Mouse (Mus musculus) ES-Bruce4 (cell line): ENCODE measurements at regions not wholly inside any gene's neighbourhood (a gene's known extent, or its start where the extent isn't known, plus 50 kb on each side); places are given as distances from the start of the nearest gene placed in this dataset.

Experiments
- H3K27ac ChIP-seq: 2 replicates; pipeline ENCODE4 v1.5.1; 2012; ENCODE audit warnings: low read length, inconsistent platforms; ENCODE audit not compliant: insufficient read depth
- H3K27me3 ChIP-seq: 2 replicates; pipeline ENCODE4 v1.6.1; 2012; ENCODE audit warnings: mild to moderate bottlenecking, low read length, inconsistent platforms; ENCODE audit not compliant: control insufficient read depth, poor library complexity, insufficient read depth, severe bottlenecking
- H3K36me3 ChIP-seq: 2 replicates; pipeline ENCODE4 v1.6.1; 2012; ENCODE audit warnings: inconsistent platforms, mild to moderate bottlenecking, low read length, moderate library complexity; ENCODE audit not compliant: control insufficient read depth, poor library complexity, insufficient read depth, severe bottlenecking
- H3K4me1 ChIP-seq: one replicate; pipeline ENCODE4 v1.8.1; 2011; ENCODE audit warnings: low read length; ENCODE audit not compliant: control insufficient read depth, insufficient read depth
- H3K4me3 ChIP-seq: 2 replicates; pipeline ENCODE4 v1.5.1; 2011; ENCODE audit warnings: low read depth, mild to moderate bottlenecking, low read length
- H3K9ac ChIP-seq: 2 replicates; pipeline ENCODE4 v1.6.1; 2012; ENCODE audit warnings: low read depth, mild to moderate bottlenecking, inconsistent platforms; ENCODE audit not compliant: poor library complexity, severe bottlenecking
- H3K9me3 ChIP-seq: replicated peaks from 2 replicates; pipeline ENCODE4 v1.6.1; 2012; ENCODE audit warnings: mild to moderate bottlenecking, low read length, inconsistent platforms; ENCODE audit not compliant: control insufficient read depth, poor library complexity, insufficient read depth, severe bottlenecking
- CTCF ChIP-seq: IDR thresholded peaks from one replicate; pipeline ENCODE4 v1.8.1; 2011; ENCODE audit warnings: low read depth, low read length
- EP300 ChIP-seq: IDR thresholded peaks from 2 replicates; pipeline ENCODE4 v1.6.1; 2011; ENCODE audit warnings: low read depth, low read length; ENCODE audit not compliant: insufficient read depth
- POLR2A ChIP-seq: IDR thresholded peaks from one replicate; pipeline ENCODE4 v1.8.1; 2011; ENCODE audit warnings: low read length; ENCODE audit not compliant: insufficient read depth

GRCm38 (mm10) chr3:66400791-66401568 lies 104.3 kb upstream of the Veph1 start:
- Histone ChIP-seq H3K4me1 (no peaks in the 10 kb centered on the region), H3K27ac (no peak overlapping the region), H3K9ac (no peak overlapping the region), H3K36me3 (no peaks in the 10 kb centered on the region), H3K27me3 (no peaks in the 10 kb centered on the region), H3K9me3 (no peaks in the 10 kb centered on the region), H3K4me3 (no peak overlapping the region)
- TF ChIP-seq EP300 (no peak), CTCF (no peak), POLR2A (no peak)

DNA sequence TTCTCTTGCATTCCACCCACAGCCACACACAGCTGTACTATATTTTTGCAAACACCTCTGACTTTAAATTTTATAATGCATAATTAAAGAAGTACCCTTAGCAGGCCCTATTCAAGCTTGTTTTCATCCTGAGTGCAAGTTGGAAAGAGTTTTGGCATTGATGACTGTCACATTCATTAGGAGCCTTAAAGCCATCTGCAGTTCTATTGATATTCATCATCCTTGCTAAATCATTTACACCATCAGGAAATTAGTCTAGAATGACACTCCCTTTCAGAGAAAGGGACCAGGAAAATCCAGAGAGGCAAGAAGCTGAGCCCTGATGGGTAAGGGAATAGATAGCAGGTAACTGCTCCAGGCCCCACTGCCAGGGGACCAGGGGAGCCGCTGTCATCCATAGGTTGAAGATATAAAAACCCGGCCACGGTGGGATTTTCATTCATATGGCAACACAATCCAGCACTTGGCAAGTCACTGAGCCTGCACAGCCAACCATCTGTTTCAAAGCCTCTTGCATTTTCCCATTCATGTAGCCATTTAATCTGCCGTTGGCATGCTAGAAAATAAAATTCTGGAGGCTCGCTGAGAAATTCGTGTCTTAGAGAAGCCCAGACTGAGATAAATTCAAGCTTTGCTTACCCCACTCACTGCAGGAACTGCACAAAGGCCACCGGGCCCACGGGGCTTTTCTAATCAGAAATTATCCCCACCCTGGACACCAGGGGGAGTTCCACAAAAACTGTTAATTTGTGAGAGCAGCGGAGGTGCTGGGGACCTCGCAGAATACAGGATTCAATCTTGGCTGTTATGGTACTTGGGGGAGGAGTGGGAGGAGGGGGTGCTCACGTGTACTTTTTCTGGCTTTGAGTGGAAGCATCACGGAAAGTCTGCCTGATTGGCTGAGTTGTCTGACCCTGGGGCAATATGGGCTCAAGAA lies 101.8 kb upstream of the Veph1 start:
- no peaks in the 10 kb centered on the region for H3K36me3 ChIP-seq
- no peaks in the 10 kb centered on the region; the same call in 1 of the 2 replicates for H3K27me3 ChIP-seq
- no peak overlapping the region for H3K27ac ChIP-seq
- H3K9me3 ChIP-seq: no peaks in the 10 kb centered on the region
- H3K4me3 ChIP-seq: no peak overlapping the region
- no peaks in the 10 kb centered on the region for H3K4me1 ChIP-seq
- TF ChIP-seq EP300: no peak
- peak; percentile 16 for TF ChIP-seq CTCF
- TF ChIP-seq POLR2A: no peak
- no peak overlapping the region for H3K9ac ChIP-seq

DNA sequence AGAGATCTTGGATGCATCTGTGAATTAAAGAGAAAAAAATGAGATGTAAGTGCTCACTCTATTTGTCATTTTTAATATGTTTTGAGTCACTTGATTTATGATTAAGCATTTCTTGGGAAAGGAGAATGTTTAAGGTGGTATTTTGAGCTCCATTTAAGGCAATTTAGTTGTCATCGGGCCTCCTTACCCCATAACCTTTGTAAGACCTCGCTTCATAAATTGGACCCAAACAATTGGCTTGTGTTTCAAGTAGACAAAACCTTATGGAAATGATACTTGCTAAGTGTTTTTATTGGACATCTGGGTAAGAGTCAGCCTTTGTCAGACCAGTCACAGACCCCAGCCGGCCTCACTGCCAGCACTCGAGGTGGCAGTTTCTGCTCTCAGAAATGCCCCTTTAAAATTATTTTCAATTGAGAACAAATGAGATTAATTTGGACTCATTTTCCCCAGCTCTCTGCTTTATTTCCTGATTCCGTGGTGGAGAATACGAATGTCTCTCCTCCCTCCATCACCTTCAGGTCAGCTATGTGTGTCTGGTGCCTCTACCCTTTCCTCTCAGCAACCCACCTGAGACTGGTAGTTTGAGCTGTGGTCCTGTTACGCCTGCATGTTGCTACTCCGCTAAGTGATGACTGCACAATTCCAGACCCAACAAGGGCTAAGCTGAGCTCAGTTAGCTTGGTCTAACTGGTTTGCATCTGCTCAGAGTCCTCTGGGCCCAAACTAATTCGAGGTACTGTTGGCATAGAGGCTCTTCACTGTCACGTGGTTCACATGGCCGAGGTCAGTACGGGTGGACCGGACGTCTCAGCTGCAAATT lies 78.7 kb upstream of the Veph1 start:
- no peaks in the 10 kb centered on the region for H3K9me3 ChIP-seq
- no peaks in the 10 kb centered on the region for H3K36me3 ChIP-seq
- H3K27ac ChIP-seq: no peak overlapping the region
- H3K27me3 ChIP-seq: no peaks in the 10 kb centered on the region
- no peaks in the 10 kb centered on the region for H3K4me1 ChIP-seq
- no peak for TF ChIP-seq EP300
- TF ChIP-seq POLR2A: no peak
- no peak overlapping the region for H3K4me3 ChIP-seq
- H3K9ac ChIP-seq: no peak overlapping the region

DNA sequence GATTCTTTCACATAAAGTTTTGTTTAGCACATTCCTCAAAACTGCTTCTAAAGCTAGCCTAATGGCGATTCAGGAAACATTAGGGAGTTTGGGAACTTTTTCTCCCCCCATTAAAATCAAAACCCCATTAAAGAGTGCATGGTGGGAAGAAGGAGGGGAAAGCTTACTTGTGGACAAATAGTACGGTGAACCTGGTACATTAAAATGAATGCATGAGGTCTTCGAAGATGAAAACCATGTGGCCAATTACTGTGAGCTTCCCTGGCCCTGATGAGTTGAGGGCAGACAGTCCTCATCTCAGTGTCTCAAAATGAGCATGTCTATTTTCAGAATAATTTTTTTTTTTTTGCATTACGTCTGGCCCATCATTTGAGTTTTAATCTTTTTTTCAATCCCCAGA lies 78.0 kb upstream of the Veph1 start:
- Histone ChIP-seq H3K27ac (no peak overlapping the region), H3K36me3 (no peaks in the 10 kb centered on the region), H3K4me3 (no peak overlapping the region), H3K4me1 (no peaks in the 10 kb centered on the region), H3K27me3 (no peaks in the 10 kb centered on the region), H3K9me3 (no peaks in the 10 kb centered on the region), H3K9ac (no peak overlapping the region)
- TF ChIP-seq EP300: no peak
- TF ChIP-seq POLR2A: no peak
- TF ChIP-seq CTCF: no peak

DNA sequence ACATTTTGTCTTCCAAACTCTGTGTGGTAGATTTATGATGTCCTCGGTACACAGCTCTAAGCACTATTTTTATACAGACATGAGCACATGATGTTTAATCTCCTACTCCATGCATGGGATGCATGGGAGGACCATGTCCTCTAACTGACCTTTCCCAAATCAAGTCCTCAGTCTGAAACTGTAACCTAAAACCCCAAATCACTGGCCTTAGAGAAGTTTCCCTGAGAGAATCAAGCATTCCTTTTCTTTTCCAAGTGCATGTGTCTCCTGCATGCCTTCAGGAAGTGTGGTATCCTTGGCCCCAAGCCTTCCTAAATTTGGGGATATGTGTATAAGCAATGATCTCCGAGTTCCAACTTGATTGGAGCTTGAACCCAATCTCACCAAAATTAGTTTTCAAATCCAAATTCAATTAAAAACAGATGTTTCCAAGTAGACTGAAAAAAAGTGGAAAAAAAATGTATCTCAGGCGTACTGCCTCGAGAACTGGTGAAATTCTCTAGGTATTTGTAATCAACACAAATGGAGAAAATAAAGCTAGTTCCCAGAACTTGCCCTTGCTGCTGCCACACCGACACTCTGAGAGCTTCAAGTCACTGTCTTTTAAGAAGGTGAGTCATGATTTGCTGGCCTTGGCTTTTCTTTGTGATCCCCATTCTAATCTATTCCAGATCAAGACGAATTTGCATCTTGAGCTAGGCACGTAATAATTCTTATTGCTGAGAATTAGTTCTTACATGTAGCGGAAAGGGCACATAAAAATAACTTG lies 77.4 kb upstream of the Veph1 start:
- no peak overlapping the region for H3K4me3 ChIP-seq
- no peak for TF ChIP-seq CTCF
- no peak for TF ChIP-seq POLR2A
- no peak for TF ChIP-seq EP300
- H3K27ac ChIP-seq: no peak overlapping the region
- no peaks in the 10 kb centered on the region for H3K36me3 ChIP-seq
- no peaks in the 10 kb centered on the region for H3K9me3 ChIP-seq
- H3K9ac ChIP-seq: no peak overlapping the region
- H3K27me3 ChIP-seq: no peaks in the 10 kb centered on the region
- no peaks in the 10 kb centered on the region for H3K4me1 ChIP-seq
